In the genomic region with DNA sequence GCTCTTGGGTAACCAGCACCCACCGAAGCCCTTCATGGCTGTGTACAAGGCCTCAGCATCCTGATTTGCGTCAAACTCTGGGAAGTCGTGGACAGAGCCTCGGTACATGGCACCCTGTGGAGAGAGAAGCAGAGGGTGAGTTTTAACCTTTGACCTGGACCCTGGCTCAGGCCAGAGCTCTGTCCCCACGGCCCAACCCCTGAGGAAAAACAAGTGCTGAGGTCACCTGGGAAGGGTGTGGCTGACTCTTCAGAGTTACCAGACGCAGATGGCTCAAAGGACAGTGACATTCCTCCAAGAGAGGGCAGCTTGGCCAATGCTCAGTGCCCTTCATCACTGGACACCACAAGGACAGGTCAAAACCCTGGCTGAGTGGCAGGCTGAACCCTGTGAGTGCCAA, we compare ENCODE assay signal across 28 mouse cellular contexts. TPM values are rescaled to one million over a fixed set of nuclear protein-coding genes. Genes with fewer than 3 reads are reported as not detected.
DNase-seq lines count a peak whose midpoint lies in the region; ATAC-seq and TF ChIP-seq lines count a peak whose summit lies in the region.
"Had no signal": no experiment of that assay in that cellular context is flagged by ENCODE, and none has a peak within 500 bp of the region (broad histone marks: within the 10 kb centered on the region; RNA-seq: fewer than 3 reads in every experiment).

No protein-coding gene starts in this region.

- no peak for DNase-seq in gastrocnemius, adult 2 months
- DNase-seq in gastrocnemius, postnatal 36 days = no peak
- DNase-seq in kidney, adult 2 months = peak; percentile 37
- DNase-seq in midbrain, embryonic 14.5 days = no peak
- DNase-seq: adrenal gland, postnatal 25 days; cerebellum, adult 18-20 months; cerebellum, postnatal 10 days; gastrocnemius, postnatal 14 days; heart, adult 11 months; layer of hippocampus, postnatal 36 days; spleen, adult 18-20 months; thymus, adult 2 months; thymus, postnatal 36 days had no signal

- TF ChIP-seq EP300 in ES-Bruce4 (IDR thresholded peaks at IDR 0.05; ENCODE audit: insufficient read depth, low read depth, low read length) = peak; percentile 62; the same call in 1 of the 2 replicates

- no peak for ATAC-seq in kidney, embryonic 14.5 days (ENCODE audit: low FRiP score, low TSS enrichment)
- ATAC-seq in liver, embryonic 16.5 days (ENCODE audit: low read depth) = peak; percentile 76
- no peak for ATAC-seq in midbrain, embryonic 14.5 days (ENCODE audit: low FRiP score, low TSS enrichment)
- ATAC-seq: midbrain, embryonic 16.5 days; Patski had no signal

- no peak for TF ChIP-seq CTCF in gastrocnemius, adult 2 months (IDR thresholded peaks at IDR 0.05)
- TF ChIP-seq CTCF in kidney, adult 2 months (conservative IDR thresholded peaks at IDR 0.05; ENCODE audit: insufficient read depth, insufficient read length, low read depth, low read length) = no peak
- no peak for TF ChIP-seq CTCF in ES-Bruce4 (IDR thresholded peaks at IDR 0.05; ENCODE audit: low read depth, low read length)

- H3K36me3 ChIP-seq in kidney, adult 2 months (ENCODE audit: control insufficient read depth, insufficient read depth, low read length) = no peaks in the 10 kb centered on the region; the same call in 1 of the 2 replicates
- peaks cover 50% of the 10 kb centered on the region for H3K36me3 ChIP-seq in kidney, embryonic 14.5 days (ENCODE audit: control insufficient read depth, insufficient read depth, low read length)
- peaks cover 28% of the 10 kb centered on the region for H3K36me3 ChIP-seq in ES-Bruce4 (ENCODE audit: control insufficient read depth, insufficient read depth, low read length, poor library complexity, severe bottlenecking)
- H3K36me3 ChIP-seq in liver, embryonic 16.5 days (ENCODE audit: control insufficient read depth, insufficient read depth) = peaks cover 4% of the 10 kb centered on the region
- H3K36me3 ChIP-seq in midbrain, embryonic 14.5 days (ENCODE audit: control insufficient read depth, insufficient read depth, low read length) = 0 out of 2 replicates have a peak, but pooled peaks cover 2% of the 10 kb centered on the region

- H3K4me3 ChIP-seq in gastrocnemius, adult 2 months = no peak overlapping the region
- H3K4me3 ChIP-seq in kidney, adult 2 months (ENCODE audit: insufficient read depth, low read depth, low read length) = no peak overlapping the region
- no peak overlapping the region for H3K4me3 ChIP-seq in kidney, embryonic 14.5 days (ENCODE audit: low read length)
- H3K4me3 ChIP-seq in ES-Bruce4 (ENCODE audit: low read depth, low read length) = no peak overlapping the region
- H3K4me3 ChIP-seq in liver, embryonic 16.5 days (ENCODE audit: low read depth, low read length) = no peak overlapping the region
- no peak overlapping the region for H3K4me3 ChIP-seq in midbrain, embryonic 14.5 days (replicated peaks; ENCODE audit: low read depth, low read length)
- H3K4me3 ChIP-seq: embryonic facial prominence, embryonic 10.5 days; embryonic facial prominence, embryonic 15.5 days; forebrain, embryonic 12.5 days; hindbrain, embryonic 15.5 days; limb, embryonic 10.5 days; limb, embryonic 15.5 days; lung, embryonic 15.5 days; midbrain, embryonic 10.5 days had no signal

- H3K4me1 ChIP-seq in kidney, adult 2 months (ENCODE audit: control insufficient read depth, insufficient read depth, low read length) = no peaks in the 10 kb centered on the region
- peaks cover 6% of the 10 kb centered on the region; the same call in 1 of the 2 replicates for H3K4me1 ChIP-seq in kidney, embryonic 14.5 days (ENCODE audit: control insufficient read depth, insufficient read depth, low read length)
- H3K4me1 ChIP-seq in ES-Bruce4 (ENCODE audit: control insufficient read depth, insufficient read depth, low read length) = peaks cover 6% of the 10 kb centered on the region
- H3K4me1 ChIP-seq in liver, embryonic 16.5 days (ENCODE audit: control insufficient read depth, low read depth, low read length) = peaks cover 7% of the 10 kb centered on the region
- peaks cover 5% of the 10 kb centered on the region; the same call in 1 of the 2 replicates for H3K4me1 ChIP-seq in midbrain, embryonic 14.5 days (ENCODE audit: control insufficient read depth, insufficient read depth, low read length)
- H3K4me1 ChIP-seq: limb, embryonic 10.5 days had no signal

- H3K27ac ChIP-seq in gastrocnemius, adult 2 months = peak overlapping the region; percentile 21; the same call in 1 of the 2 replicates
- H3K27ac ChIP-seq in kidney, adult 2 months (ENCODE audit: insufficient read depth, low read depth, low read length) = no peak overlapping the region
- no peak overlapping the region for H3K27ac ChIP-seq in kidney, embryonic 14.5 days (ENCODE audit: low read depth, low read length)
- no peak overlapping the region for H3K27ac ChIP-seq in ES-Bruce4 (ENCODE audit: insufficient read depth, low read length)
- no peak overlapping the region for H3K27ac ChIP-seq in liver, embryonic 16.5 days (ENCODE audit: low read length)
- H3K27ac ChIP-seq in midbrain, embryonic 14.5 days (replicated peaks; ENCODE audit: low read depth, low read length) = no peak overlapping the region
- H3K27ac ChIP-seq: embryonic facial prominence, embryonic 10.5 days; embryonic facial prominence, embryonic 15.5 days; forebrain, embryonic 12.5 days; hindbrain, embryonic 15.5 days; kidney, postnatal 0 days; limb, embryonic 10.5 days; limb, embryonic 15.5 days; lung, embryonic 15.5 days; midbrain, embryonic 10.5 days had no signal

- no peak for TF ChIP-seq POLR2A in kidney, adult 2 months (IDR thresholded peaks at IDR 0.05; ENCODE audit: low read depth, low read length)
- no peak for TF ChIP-seq POLR2A in ES-Bruce4 (IDR thresholded peaks at IDR 0.05; ENCODE audit: insufficient read depth, low read length)

- H3K27me3 ChIP-seq in kidney, adult 2 months (replicated peaks; ENCODE audit: control insufficient read depth, insufficient read depth, low read length) = no peaks in the 10 kb centered on the region
- H3K27me3 ChIP-seq in kidney, embryonic 14.5 days (ENCODE audit: control insufficient read depth, insufficient read depth, low read length) = no peaks in the 10 kb centered on the region
- H3K27me3 ChIP-seq in ES-Bruce4 (ENCODE audit: control insufficient read depth, insufficient read depth, low read length, poor library complexity, severe bottlenecking) = no peaks in the 10 kb centered on the region
- no peaks in the 10 kb centered on the region for H3K27me3 ChIP-seq in liver, embryonic 16.5 days (ENCODE audit: control insufficient read depth, insufficient read depth, low read depth, low read length)
- no peaks in the 10 kb centered on the region for H3K27me3 ChIP-seq in midbrain, embryonic 14.5 days (ENCODE audit: control insufficient read depth, insufficient read depth, low read length)
- H3K27me3 ChIP-seq: embryonic facial prominence, embryonic 15.5 days; forebrain, embryonic 12.5 days; hindbrain, embryonic 15.5 days; limb, embryonic 15.5 days; lung, embryonic 15.5 days; Patski had no signal

- 67% methylated on average over 6 of the region's 6 CpGs for WGBS in kidney, adult 2 months
- 83% methylated on average over 6 of the region's 6 CpGs for WGBS in kidney, embryonic 14.5 days
- WGBS in liver, embryonic 16.5 days (ENCODE audit: insufficient replicate concordance) = 55% methylated on average over 6 of the region's 6 CpGs
- 67% methylated on average over 6 of the region's 6 CpGs for WGBS in midbrain, embryonic 14.5 days

- H3K4me2 ChIP-seq in kidney, embryonic 14.5 days (replicated peaks; ENCODE audit: low read depth, low read length) = no peak overlapping the region
- no peak overlapping the region for H3K4me2 ChIP-seq in liver, embryonic 16.5 days (ENCODE audit: low read depth, low read length)
- H3K4me2 ChIP-seq in midbrain, embryonic 14.5 days (ENCODE audit: low read length) = no peak overlapping the region
- H3K4me2 ChIP-seq: embryonic facial prominence, embryonic 15.5 days; forebrain, embryonic 12.5 days; heart, embryonic 11.5 days; hindbrain, embryonic 15.5 days; limb, embryonic 15.5 days; lung, embryonic 15.5 days had no signal

- H3K9ac ChIP-seq in kidney, embryonic 14.5 days (ENCODE audit: low read depth, low read length) = no peak overlapping the region
- no peak overlapping the region for H3K9ac ChIP-seq in ES-Bruce4 (ENCODE audit: low read depth, poor library complexity, severe bottlenecking)
- H3K9ac ChIP-seq in liver, embryonic 16.5 days (ENCODE audit: low read depth, low read length) = no peak overlapping the region
- H3K9ac ChIP-seq in midbrain, embryonic 14.5 days (replicated peaks; ENCODE audit: low read length) = no peak overlapping the region
- H3K9ac ChIP-seq: embryonic facial prominence, embryonic 15.5 days; forebrain, embryonic 12.5 days; hindbrain, embryonic 15.5 days; limb, embryonic 15.5 days; lung, embryonic 15.5 days had no signal

- intact Hi-C loops in gastrocnemius, adult 2 months (cut with DNase I) = no loop called here
- intact Hi-C loops in gastrocnemius, postnatal 36 days (cut with DNase I) = no loop called here

- H3K9me3 ChIP-seq in kidney, embryonic 14.5 days (ENCODE audit: control insufficient read depth, low read length) = no peaks in the 10 kb centered on the region
- no peaks in the 10 kb centered on the region for H3K9me3 ChIP-seq in ES-Bruce4 (replicated peaks; ENCODE audit: control insufficient read depth, insufficient read depth, low read length, poor library complexity, severe bottlenecking)
- no peaks in the 10 kb centered on the region for H3K9me3 ChIP-seq in liver, embryonic 16.5 days (replicated peaks; ENCODE audit: control insufficient read depth, low read length)
- no peaks in the 10 kb centered on the region for H3K9me3 ChIP-seq in midbrain, embryonic 14.5 days (ENCODE audit: control insufficient read depth, low read length)
- H3K9me3 ChIP-seq: embryonic facial prominence, embryonic 10.5 days; embryonic facial prominence, embryonic 15.5 days; forebrain, embryonic 12.5 days; hindbrain, embryonic 15.5 days; limb, embryonic 10.5 days; limb, embryonic 15.5 days; lung, embryonic 15.5 days; midbrain, embryonic 10.5 days had no signal

RNA-seq across cellular contexts. Expression of a gene that starts 19.4 kb away (rescaled TPM):
- total RNA-seq in gastrocnemius, adult 2 months (2021) = 100 to 1,000 TPM; 166 to 187 TPM
- 100 to 1,000 TPM; 168 to 176 TPM for total RNA-seq in gastrocnemius, postnatal 36 days (2021)
- polyA plus RNA-seq in kidney, adult 2 months (2012; rRNA removed) = 76.5 and 87.9 TPM in 2 replicates
- 125 and 174 TPM in 2 replicates for polyA plus RNA-seq in kidney, embryonic 14.5 days (2014; fragmentation: Nextera tagmentation; extraction: Ambion mirVana)
- polyA plus RNA-seq in ES-Bruce4 (2011; ENCODE audit: insufficient read depth, insufficient read length, low read depth, missing spikeins) = 74.2 and 76.1 TPM in 2 replicates
- 56.9 and 66.1 TPM in 2 replicates for polyA plus RNA-seq in liver, embryonic 16.5 days (2015; fragmentation: Nextera tagmentation; extraction: Ambion mirVana)
- 14.3 and 38.3 TPM in 2 replicates for polyA plus RNA-seq in midbrain, embryonic 14.5 days (2014; fragmentation: Nextera tagmentation; extraction: Ambion mirVana)

RNA-seq across cellular contexts. Expression of a gene that starts 51.1 kb away (rescaled TPM):
- 10 to 100 TPM; 29.8 to 31.7 TPM for total RNA-seq in gastrocnemius, adult 2 months (2021)
- 10 to 100 TPM; 29.7 to 32.3 TPM for total RNA-seq in gastrocnemius, postnatal 36 days (2021)
- 19.1 and 20.6 TPM in 2 replicates for polyA plus RNA-seq in kidney, adult 2 months (2012; rRNA removed)
- polyA plus RNA-seq in kidney, embryonic 14.5 days (2014; fragmentation: Nextera tagmentation; extraction: Ambion mirVana) = 12.3 and 14.8 TPM in 2 replicates
- 33.2 and 42.6 TPM in 2 replicates for polyA plus RNA-seq in ES-Bruce4 (2011; ENCODE audit: insufficient read depth, insufficient read length, low read depth, missing spikeins)
- polyA plus RNA-seq in liver, embryonic 16.5 days (2015; fragmentation: Nextera tagmentation; extraction: Ambion mirVana) = 5.2 and 6.5 TPM in 2 replicates
- polyA plus RNA-seq in midbrain, embryonic 14.5 days (2014; fragmentation: Nextera tagmentation; extraction: Ambion mirVana) = 15.1 and 15.5 TPM in 2 replicates
